Mouse (Mus musculus) frontal cortex, postnatal 14 days (tissue): ENCODE results near the gene Hint2.

Experiments
- DNase-seq, 2 experiments: peaks; one replicate each; pipeline ENCODE4 v3.0.0; 2022; ENCODE audit warnings: low spot score in 2 of 2

Hint2 gene

GRCm38 (mm10) chr4:43656339-43657109, at the start of gene Hint2:
Gene Hint2 (minus strand): TSS chr4:43656466.
- DNase-seq = peak; percentile 92 to 93

GRCm38 (mm10) chr4:43705991-43706390, 49.7 kb upstream of the Hint2 start:
- DNase-seq = no peak

- no peak for DNase-seq
Observed at GRCm38 (mm10) chr4:43703851-43704250, 47.6 kb upstream of the Hint2 start.

- no peak for DNase-seq
Observed at GRCm38 (mm10) chr4:43703439-43703838, 47.2 kb upstream of the Hint2 start.

- DNase-seq = no peak
Observed at GRCm38 (mm10) chr4:43700707-43701106, 44.4 kb upstream of the Hint2 start, which contains the start of gene Olfr70. Gene Olfr70 (minus strand): TSS chr4:43700807.

- DNase-seq = no peak
Observed at GRCm38 (mm10) chr4:43696561-43696960, 40.3 kb upstream of the Hint2 start.

- no peak for DNase-seq
Observed at GRCm38 (mm10) chr4:43695249-43695671, 39.0 kb upstream of the Hint2 start.

- DNase-seq = no peak
Observed at GRCm38 (mm10) chr4:43694439-43695248, 38.4 kb upstream of the Hint2 start.

- DNase-seq = no peak
Observed at GRCm38 (mm10) chr4:43693806-43694241, 37.6 kb upstream of the Hint2 start.

GRCm38 (mm10) chr4:43691026-43691425, 34.8 kb upstream of the Hint2 start:
- DNase-seq = no peak

- no peak for DNase-seq
Observed at GRCm38 (mm10) chr4:43690021-43690420, 33.8 kb upstream of the Hint2 start.

GRCm38 (mm10) chr4:43679416-43680043, 23.3 kb upstream of the Hint2 start:
- DNase-seq = no peak

GRCm38 (mm10) chr4:43678541-43678940, 22.3 kb upstream of the Hint2 start:
- no peak for DNase-seq

- no peak for DNase-seq
Observed at GRCm38 (mm10) chr4:43675608-43676007, 19.3 kb upstream of the Hint2 start.

GRCm38 (mm10) chr4:43674974-43675373, 18.7 kb upstream of the Hint2 start:
- DNase-seq = no peak

GRCm38 (mm10) chr4:43673703-43674102, 17.4 kb upstream of the Hint2 start:
- DNase-seq = no peak

- peak; percentile 67 to 82 for DNase-seq
Observed at GRCm38 (mm10) chr4:43672070-43672469, 15.8 kb upstream of the Hint2 start.

GRCm38 (mm10) chr4:43669428-43669794, 13.1 kb upstream of the Hint2 start:
- DNase-seq = peak in 1 of 2 experiments; percentile 32

- peak; percentile 77 to 86 for DNase-seq
Observed at GRCm38 (mm10) chr4:43668782-43669427, 12.6 kb upstream of the Hint2 start, which contains the start of the genes Tmem8b and Fam221b. Gene Tmem8b (plus strand): TSS chr4:43668971. Gene Fam221b (minus strand): TSS chr4:43669145.

GRCm38 (mm10) chr4:43666412-43666811, 10.1 kb upstream of the Hint2 start:
- DNase-seq = no peak

GRCm38 (mm10) chr4:43657146-43657545, 880 bp upstream of the Hint2 start:
- no peak for DNase-seq
